Mouse (Mus musculus) induced T-regulatory cell, adult 2 months (primary cell): ENCODE results near the gene Rtkn2.

Experiments
- DNase-seq: peaks from one replicate; pipeline ENCODE4 v3.0.0-alpha.2; 2012; ENCODE audit warnings: low read depth

The Rtkn2 gene

DNA sequence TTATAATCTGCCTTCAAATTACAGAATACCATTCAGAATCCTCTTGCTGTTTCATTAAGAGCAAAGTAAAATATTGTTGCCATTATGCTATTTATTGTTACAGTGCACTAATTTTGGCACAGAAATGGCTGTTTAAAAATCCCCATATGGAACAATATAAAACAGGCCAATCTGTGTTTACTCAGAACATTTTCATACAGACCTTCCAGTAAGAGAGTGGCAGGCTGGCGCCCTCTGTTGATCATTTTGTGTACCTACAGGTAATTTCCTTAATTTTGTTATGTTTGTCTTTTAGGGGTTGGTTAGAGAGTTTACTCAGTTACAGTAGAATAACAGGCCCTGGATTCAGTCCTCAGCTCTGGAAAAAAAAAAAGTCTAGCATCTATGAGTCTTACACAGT is 16.8 kb downstream of the Rtkn2 start:
- peak; percentile 68 for DNase-seq

DNA sequence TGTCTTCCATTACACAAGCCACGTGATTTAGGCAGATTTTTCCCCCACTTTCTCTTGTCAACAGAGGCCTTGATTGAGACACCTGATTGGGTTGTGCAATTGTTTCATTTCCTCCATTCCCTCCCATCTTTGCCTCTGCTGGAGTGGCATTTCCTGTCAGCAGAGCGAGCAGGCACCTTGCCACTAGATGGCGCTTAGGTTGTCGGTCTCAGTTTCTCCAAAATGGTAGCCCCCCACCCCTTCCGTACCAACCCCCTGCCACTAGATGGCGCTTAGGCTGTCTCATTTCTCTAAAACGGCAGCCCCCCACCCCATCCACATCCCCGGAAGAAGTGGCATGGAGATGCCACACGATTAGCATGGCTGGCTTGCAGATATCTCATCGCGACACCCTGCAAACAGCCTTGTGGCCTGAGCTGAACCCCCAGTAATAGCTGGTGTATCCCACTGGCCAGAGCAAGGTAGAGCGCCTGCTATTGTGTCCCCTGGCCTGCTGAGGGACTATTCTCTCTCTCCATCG is 18.8 kb downstream of the Rtkn2 start:
- peak; percentile 79 for DNase-seq

DNA sequence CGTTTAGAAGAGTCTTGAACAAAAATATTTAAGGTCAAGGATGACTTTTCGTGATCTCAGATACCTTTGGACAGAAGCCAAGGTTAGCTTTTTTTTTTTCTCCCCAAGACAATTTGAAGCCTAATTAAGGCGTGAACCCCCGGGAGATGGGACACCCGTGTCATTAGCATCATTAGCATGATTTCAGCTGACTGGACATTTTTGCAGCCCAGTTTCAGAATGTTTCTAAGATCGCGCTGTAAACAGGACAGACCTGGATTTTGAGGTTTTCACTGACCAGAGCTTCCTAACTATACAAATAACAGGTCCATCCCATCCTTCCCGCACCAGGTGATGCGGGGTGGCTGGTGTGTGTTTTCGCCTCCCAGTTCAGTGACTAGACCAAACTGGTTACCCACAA is 19.8 kb downstream of the Rtkn2 start:
- no peak for DNase-seq

DNA sequence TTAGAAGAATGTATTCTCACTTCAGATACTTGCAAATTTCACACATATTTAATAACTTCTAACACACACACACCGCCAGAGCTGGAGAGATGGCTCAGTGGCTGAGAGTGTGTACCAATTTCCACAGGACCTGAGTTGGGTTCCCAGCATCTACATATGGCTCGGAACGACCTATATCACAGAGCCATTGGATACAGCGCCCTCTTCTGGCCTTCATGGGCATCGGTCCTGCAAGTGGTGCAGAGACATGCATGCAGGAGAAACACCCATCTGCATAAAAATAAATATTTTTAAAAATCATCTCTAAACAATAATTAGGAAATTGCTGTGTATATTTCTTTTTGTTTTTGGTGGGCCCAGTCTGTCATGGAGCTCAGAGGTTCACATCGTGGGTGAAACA is 22.1 kb downstream of the Rtkn2 start:
- peak; percentile 35 for DNase-seq

DNA sequence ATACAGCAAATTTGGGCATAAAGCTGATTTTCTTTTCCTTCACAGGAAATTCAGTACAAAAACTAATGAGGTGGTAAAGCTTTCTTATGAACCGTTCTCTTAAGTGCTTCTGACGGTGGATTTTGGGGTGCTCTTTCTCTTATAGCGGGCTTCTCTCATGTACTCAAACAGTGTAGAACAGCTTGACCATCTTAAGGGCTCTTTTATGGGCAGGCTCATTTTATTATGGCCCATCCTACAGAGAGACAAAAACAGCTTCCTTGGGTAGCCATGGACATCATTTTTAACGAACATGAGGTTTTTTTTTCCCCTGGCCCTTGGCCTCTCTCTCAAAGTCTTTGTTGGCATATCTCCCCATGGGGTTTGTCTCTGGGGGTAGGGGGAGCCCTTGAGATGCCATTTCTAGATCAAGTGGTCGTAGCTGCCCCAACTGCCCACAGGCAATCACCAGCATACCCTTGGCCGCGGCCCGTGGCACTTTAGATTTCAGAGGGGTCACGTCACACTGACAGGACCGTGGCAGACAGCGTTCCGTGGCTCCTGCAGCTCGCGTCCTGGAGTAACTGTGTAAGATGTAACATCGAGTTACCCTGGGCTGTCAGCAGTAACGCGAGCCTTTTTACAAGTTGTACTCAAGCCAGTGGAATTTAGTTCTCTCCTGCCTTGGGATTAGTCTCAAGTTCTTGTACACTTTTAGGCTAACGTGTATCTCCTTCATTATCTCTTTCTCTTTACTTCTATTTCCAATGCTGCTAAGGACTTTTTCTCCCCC is 24.5 kb downstream of the Rtkn2 start:
- DNase-seq = no peak

DNA sequence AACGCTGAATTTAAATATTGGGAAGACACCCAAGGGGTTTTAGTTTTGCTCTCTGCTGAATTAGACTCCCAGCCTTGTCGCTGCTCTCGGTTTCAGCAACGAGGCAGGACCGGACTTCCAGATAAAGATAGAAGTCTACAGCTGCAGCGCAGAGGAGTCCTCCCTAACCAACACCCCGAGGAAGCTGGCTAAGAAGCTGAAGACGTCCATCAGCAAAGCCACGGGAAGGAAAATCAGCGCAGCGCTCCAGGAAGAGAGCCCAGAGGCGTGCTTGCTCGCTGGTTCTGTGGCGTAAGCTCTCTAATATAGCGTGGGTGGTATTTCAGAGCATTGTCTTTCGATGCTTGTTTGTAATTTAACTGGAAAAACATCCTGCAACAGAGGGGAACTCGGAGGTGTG is 26.0 kb downstream of the Rtkn2 start:
- no peak for DNase-seq

DNA sequence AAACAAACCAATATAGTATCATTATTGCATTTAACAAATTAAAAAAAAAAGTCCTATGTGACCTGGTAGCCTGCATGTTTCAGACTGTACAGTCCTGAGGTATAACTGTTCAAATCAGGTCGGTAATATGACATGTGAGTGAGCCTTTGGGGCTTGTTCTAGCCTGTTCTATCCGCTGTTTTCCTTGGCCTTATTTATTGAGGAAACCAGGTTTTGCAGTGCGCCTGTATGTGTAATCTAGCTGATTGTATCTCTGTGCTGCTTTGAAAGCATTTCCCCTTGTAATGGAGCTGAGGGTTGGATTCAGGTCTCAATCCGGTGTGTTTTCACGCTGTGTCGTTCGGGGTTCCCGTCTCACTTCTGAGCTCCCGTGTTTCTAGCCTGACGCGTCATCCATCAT is 27.1 kb downstream of the Rtkn2 start:
- DNase-seq = no peak

DNA sequence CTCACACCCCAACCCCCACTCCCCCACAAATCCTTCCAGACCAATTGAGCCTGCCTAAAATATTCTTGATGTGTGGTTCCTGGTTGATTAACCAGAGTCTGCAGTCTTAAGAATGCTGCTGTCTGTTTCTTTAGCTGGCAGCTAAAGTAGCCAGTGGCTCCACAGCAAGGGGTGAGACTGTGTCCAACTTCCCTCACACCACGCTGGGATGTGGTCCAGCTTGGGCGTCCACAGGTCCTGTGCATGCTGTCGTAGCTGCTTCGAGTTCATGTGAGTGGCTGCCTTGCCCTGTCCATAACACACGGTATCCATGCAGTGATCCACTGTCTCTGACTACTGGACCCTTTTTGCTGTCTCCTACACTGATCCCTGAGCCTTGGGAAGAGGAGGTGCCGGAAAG is 27.7 kb downstream of the Rtkn2 start:
- no peak for DNase-seq

DNA sequence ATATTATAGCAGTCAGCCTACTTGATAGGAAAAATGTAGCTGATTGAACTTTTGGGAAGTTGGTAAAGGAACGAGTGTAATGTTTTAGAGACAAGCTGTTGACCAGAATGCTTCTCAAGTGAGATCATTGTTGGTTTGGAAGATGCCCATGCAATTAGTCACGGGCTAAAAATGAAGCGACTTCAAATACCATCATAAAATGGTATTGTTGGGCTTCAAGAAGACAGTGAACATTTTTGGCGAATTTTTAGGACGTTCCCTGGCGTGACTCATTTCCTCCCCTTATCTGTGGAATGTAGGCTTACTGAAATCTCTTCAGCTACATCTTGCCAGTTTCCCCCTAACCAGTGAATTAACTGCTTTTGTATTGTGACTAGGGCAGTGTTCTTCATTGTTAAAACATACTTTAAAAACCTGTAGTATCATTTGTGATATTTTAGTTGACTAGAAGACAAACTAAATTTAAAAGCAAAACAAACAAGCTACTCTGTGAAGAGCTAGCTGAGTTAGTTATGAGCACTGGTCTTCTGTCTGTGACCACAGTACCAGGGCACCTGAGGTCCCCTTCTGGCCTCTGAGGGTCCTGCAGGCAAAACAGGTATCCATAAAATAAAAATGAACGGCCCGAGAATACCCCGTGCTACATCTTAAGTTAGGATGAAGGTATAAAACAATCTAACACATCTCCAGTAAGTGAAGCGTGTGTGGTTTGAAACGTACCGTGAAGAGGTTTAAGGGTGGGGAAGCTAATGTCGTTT is 29.0 kb downstream of the Rtkn2 start:
- no peak for DNase-seq

DNA sequence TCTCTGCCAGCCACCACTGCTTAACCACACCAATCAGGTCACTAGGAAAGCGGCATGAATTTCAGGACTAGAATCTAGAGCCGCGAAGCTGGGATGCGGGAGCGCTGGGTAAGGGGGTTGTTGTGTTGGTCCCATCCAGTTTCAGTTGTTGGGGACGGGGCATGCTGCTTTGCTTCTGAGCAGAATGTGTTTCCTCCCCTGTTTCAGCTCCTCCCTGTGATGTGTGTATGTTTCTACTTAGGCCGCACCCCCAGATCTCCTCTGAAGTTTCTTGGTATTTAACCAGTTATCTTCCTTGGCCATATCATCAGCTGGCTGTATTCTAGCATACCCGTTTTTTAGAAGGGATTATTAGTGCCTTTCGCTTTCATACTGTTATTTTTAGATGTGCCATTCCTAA is 29.9 kb downstream of the Rtkn2 start:
- DNase-seq = no peak

DNA sequence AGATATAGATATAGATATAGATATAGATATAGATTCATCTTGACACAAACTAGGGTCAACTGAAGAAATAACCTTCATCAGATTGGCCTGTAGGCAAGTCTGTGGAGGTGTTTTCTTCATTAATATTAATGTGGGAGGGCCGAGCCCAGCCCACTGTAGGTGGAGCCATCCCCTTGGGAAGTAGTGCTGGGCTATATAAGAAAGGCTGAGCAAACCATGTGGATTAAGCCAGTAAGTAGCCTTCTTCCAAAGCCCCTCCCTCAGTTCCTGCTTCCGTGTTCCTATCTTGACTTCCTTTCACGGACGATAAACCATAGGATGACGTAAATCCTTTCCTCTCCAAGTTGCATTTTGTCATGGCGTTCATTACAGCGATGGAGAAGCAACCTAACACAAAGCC is 30.5 kb downstream of the Rtkn2 start:
- DNase-seq = no peak

DNA sequence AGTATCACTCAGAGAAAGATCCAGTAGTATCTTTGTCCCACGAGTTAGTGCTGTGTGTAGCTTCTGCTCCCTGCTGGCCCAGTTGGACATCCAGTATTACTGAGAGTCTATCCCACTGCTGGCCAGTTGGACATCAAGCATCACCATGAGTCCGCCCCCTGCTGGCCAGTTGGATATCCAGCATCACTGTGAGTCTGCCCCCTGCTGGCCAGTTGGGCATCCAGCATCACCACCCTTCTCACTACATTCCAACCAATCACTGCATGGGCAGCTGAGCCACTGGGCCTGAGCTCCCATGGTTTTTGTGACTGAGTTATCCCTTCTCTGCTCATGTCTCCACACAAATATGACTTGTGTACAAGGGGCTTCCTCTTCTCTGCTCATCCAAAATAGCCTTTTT is 33.8 kb downstream of the Rtkn2 start:
- peak; percentile 77 for DNase-seq

DNA sequence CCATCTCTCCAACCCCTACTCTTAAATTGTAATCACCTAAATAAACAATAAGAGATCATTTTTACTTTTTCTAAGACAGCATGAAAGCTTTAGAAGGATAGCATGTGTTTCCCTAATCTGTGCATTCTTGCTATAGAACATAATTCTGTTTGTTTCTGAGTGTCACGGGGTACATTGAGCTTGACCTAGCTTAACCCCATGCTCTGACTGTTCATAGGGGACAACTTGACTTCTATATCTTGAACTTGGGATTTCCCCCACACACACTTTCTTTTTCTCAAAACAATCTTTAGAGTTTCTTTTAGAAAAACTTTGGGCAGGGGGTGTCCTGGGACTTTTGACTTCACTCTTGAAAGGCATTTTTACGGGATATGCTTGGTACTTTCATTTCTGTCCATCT is 41.4 kb downstream of the Rtkn2 start:
- peak; percentile 33 for DNase-seq

DNA sequence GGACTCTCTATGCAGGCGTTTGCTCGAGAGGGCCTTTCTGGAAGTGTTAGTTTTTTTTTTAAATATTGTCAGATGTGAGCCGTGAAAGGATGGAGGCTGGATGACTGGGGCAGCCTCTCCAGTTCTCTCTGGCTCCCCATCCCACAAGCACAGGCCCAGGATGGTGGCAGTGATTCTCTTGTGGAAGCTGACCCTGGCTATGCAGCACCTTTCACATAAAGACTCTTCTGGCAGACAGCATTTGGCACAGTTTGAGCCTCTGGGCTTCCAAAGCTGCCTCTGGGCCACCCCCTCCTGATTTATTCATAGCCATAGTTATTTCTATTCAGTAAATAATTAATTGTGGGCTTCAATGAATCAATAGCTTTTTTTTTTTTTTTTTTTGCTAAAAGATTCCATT is 46.3 kb downstream of the Rtkn2 start:
- no peak for DNase-seq

DNA sequence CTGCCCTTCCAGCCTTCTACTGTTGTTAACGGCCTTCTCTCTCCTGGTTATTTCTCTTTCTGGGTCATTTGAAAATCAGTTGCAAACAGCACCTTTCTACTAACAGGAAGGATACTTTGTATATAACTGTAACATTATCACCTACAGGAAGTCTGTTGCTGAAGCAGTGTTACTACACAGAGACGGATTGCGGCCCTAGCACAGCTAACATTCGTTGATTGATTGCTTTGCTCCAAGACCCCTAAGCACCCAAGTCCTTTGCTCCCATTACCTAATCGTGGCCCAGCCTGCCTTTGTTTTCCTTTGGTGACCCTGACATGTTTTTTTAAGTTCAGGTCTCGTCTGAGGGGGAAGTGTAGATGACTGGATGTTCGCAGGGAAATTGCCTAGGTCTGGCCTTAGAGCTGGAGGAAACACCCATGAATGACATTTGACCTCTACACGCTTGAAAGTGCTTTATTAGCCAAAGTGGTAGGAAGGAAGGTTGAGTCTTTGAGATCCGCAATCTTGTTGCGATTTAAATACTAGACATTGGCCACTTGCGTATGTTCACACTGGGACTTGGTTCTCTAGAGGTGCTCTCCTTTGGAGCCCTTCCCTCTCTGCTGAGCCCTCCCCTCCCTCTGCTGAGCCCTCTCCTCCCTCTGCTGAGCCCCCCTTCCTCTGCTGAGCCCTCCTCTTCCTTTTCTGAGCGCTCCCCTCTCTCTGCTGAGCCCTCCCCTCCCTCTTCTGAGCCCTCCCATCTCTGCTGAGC is 49.1 kb downstream of the Rtkn2 start:
- DNase-seq = no peak

DNA sequence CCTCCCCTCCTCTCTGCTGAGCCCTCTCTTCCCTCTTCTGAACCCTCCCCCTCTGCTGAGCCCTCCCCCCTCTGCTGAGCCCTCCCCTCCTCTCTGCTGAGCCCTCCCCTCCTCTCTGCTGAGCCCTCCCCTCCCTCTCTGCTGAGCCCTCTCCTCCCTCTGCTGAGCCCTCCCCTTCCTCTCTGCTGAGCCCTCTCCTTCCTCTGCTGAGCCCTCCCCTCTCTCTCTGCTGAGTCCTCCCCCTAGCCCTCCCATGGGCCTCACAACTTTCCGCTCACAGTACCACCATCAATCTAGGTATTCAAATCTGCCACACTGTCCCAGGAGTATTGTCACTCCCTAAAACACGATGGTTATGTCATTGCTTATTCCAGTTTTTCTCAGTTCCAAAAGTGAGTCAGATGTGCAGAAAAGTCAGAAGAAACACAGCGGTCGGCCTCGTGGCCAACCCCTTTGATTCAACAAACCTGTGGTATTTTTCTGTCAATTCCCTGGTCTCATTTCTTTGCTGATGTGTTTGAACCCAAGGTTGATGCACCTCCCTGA is 49.8 kb downstream of the Rtkn2 start:
- DNase-seq = no peak

DNA sequence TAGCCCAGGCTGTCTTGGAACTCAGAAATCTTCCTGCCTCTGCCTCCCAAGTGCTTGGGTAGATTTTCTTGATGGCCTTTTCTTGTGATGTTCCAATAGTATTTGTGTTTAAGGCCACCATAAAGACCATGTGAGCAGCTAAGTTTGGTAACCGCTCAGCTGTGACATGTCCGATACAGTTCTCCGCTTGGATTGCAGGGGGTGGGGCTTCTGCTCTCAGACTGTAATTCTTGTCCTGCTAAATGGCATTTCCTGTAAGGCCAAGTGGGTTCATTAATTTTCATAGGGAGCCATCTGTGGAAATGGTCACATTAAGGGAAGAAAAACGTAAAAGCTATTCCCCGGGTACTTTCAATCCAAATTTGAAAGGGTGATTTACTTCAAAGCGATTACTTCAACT is 50.7 kb downstream of the Rtkn2 start:
- DNase-seq = no peak

DNA sequence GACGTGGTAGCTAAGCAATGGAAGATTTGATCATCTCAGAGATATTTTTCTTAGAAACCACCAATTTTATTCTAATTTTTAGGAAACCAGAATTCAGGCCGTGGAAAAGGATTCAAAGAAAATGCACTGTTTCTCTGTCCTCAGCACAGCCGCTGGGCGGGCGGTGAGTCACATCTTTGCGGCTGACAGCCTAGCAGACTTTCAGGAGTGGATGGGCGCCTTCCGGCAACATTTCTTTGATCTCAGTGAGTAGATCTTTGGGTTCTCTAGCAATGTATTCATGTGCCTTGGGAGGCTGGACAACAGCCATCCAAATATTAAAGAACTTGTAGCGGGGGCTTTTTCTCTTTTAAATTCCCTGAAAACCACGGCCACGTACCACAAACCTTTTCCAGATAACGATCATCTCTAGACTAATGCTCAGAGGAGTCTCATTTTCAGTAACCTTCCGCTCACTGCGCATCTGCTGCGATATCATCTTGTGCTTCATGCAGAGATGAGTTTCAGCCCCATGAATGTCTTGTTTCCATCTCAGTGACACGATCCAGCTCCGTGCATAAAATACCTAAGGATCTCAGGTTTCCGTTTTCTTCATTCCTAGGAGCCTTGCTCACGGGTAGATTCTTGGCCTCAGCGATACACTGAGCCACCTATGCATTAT is 56.5 kb downstream of the Rtkn2 start:
- peak; percentile 87 for DNase-seq

DNA sequence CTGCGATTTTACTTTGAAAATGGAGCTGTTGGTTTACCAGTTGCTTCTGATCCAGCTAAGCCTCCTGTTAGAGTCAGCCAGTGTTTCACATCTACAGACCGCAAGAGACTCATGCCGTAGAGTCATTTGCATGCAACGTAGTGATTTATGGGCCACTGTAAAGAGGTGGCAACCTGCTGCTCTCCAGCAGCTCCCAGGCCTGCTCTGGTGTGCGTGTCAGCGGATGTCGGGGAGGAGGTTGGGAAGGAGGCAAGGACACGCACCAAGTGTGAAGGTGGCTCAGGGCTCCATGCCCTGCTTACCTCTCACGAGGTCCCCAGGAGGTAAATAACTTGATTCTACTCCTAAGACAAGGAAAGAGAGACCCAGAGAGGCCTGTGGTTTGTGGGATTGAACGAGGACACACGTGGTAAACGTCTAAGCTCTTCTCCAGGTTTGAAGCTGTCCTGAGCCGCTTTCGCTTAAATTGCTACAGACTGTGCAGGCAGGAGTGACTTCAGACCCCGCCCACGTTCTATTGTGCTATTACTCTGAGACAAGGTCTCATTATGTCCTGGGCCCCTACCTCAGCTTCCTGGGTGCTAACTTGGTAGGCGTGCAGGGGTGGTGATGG is 57.1 kb downstream of the Rtkn2 start:
- DNase-seq = peak; percentile 82

DNA sequence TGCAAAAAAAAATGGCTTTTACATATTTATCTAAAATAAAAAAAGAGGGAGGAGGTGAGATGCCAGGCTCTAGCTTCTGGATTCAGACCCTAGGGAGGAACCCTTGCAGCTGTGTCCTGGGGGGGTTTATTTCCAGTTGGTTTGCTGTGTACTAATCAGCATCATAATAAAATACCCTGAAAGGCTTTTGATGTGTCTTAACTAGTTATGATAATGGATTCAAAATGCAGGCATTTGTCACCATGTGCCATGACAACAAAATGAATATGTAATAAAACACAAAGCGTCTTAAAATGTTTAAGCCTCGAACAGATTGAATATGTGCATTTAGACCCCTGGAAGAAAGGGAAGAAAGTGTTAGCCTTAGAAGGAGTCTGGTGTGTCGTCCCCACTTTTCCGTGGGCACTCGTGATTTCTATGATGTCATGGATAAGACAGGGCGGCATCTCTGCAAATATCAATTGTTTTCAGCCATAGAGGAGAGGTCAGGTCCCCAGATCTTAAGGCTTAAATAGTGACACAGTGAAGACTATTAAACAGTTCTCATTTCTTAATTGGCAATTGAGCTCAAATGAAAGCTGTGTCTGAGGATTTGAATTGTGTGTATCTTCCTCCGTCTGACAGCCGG is 59.7 kb downstream of the Rtkn2 start:
- DNase-seq = no peak

DNA sequence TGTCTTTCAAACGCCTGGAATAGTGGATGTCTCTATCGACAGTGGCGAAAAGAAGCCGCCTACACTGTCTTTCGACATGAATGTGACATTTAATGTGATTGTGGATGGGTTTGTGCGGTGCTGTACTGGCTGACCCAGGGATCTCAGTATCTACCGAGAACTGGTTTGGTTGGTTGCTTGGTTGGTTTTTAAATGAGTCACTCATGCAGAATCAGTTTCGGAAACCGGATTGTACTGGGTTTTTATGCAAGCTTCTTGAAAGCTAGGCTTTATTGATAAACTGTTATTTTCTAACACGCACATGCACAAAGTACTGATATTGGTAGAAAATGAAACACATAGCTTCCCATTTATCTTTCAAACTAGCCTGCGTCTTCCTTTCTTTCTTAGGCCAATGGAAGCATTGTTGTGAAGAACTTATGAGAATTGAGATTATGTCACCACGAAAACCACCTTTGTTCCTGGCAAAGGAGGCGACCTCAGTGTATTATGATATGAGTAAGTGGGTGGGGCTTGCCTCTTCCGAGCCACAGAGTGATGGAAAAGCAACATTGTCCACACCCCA is 60.4 kb downstream of the Rtkn2 start:
- DNase-seq = peak; percentile 89
